Comparison of ENCODE assay signal across 8 mouse cellular contexts in genomic region chr8:26833297-26833696, GRCm38 (mm10).
A peak's percentile ranks its signal among the peaks of the same experiment; 100 is the strongest.
DNase-seq lines count a peak whose midpoint lies in the region; ATAC-seq lines count a peak whose summit lies in the region.
"Had no signal": no experiment of that assay in that cellular context is flagged by ENCODE, and none has a peak within 500 bp of the region (broad histone marks: within the 10 kb centered on the region; RNA-seq: fewer than 3 reads in every experiment).

No protein-coding gene starts in this region.

- peak; percentile 52; the same call in 1 of the 2 replicates for ATAC-seq in embryonic facial prominence, embryonic 12.5 days (ENCODE audit: insufficient number of reproducible peaks, insufficient read depth, low FRiP score, low TSS enrichment)
- ATAC-seq in kidney, embryonic 14.5 days (ENCODE audit: low FRiP score, low TSS enrichment) = peak; percentile 92
- ATAC-seq in midbrain, embryonic 14.5 days (ENCODE audit: low FRiP score, low TSS enrichment) = peak; percentile 62; the same call in 1 of the 2 replicates
- no peak for ATAC-seq in inflammation-experienced regulatory T-cells, adult 6 months

- H3K27me3 ChIP-seq in embryonic facial prominence, embryonic 12.5 days = peaks cover 8% of the 10 kb centered on the region; the same call in 1 of the 2 replicates
- H3K27me3 ChIP-seq in kidney, embryonic 14.5 days (ENCODE audit: control insufficient read depth, insufficient read depth, low read length) = peaks cover 1% of the 10 kb centered on the region; the same call in 1 of the 2 replicates
- no peaks in the 10 kb centered on the region for H3K27me3 ChIP-seq in midbrain, embryonic 14.5 days (ENCODE audit: control insufficient read depth, insufficient read depth, low read length)

- H3K9ac ChIP-seq in embryonic facial prominence, embryonic 12.5 days = no peak overlapping the region
- no peak overlapping the region for H3K9ac ChIP-seq in kidney, embryonic 14.5 days (ENCODE audit: low read depth, low read length)
- no peak overlapping the region for H3K9ac ChIP-seq in midbrain, embryonic 14.5 days (replicated peaks; ENCODE audit: low read length)
- H3K9ac ChIP-seq: liver, embryonic 14.5 days had no signal

- peak overlapping the region; percentile 36; the same call in 1 of the 2 replicates for H3K27ac ChIP-seq in embryonic facial prominence, embryonic 12.5 days
- peak overlapping the region; percentile 37; the same call in 1 of the 2 replicates for H3K27ac ChIP-seq in kidney, embryonic 14.5 days (ENCODE audit: low read depth, low read length)
- no peak overlapping the region for H3K27ac ChIP-seq in midbrain, embryonic 14.5 days (replicated peaks; ENCODE audit: low read depth, low read length)
- H3K27ac ChIP-seq: liver, embryonic 14.5 days had no signal

- no peaks in the 10 kb centered on the region for H3K9me3 ChIP-seq in embryonic facial prominence, embryonic 12.5 days
- H3K9me3 ChIP-seq in kidney, embryonic 14.5 days (ENCODE audit: control insufficient read depth, low read length) = no peaks in the 10 kb centered on the region
- no peaks in the 10 kb centered on the region for H3K9me3 ChIP-seq in midbrain, embryonic 14.5 days (ENCODE audit: control insufficient read depth, low read length)

- H3K36me3 ChIP-seq in embryonic facial prominence, embryonic 12.5 days = no peaks in the 10 kb centered on the region
- H3K36me3 ChIP-seq in kidney, embryonic 14.5 days (ENCODE audit: control insufficient read depth, insufficient read depth, low read length) = no peaks in the 10 kb centered on the region
- H3K36me3 ChIP-seq in midbrain, embryonic 14.5 days (ENCODE audit: control insufficient read depth, insufficient read depth, low read length) = no peaks in the 10 kb centered on the region

- 13% methylated on average over 4 of the region's 4 CpGs for WGBS in embryonic facial prominence, embryonic 12.5 days
- 2% methylated on average over 4 of the region's 4 CpGs for WGBS in kidney, embryonic 14.5 days
- WGBS in midbrain, embryonic 14.5 days = 6% methylated on average over 4 of the region's 4 CpGs

- peaks cover 56% of the 10 kb centered on the region for H3K4me1 ChIP-seq in embryonic facial prominence, embryonic 12.5 days
- peaks cover 32% of the 10 kb centered on the region; the same call in 1 of the 2 replicates for H3K4me1 ChIP-seq in kidney, embryonic 14.5 days (ENCODE audit: control insufficient read depth, insufficient read depth, low read length)
- H3K4me1 ChIP-seq in midbrain, embryonic 14.5 days (ENCODE audit: control insufficient read depth, insufficient read depth, low read length) = no peaks in the 10 kb centered on the region

- DNase-seq in adrenal gland, postnatal 14 days = peak; percentile 94
- DNase-seq in midbrain, embryonic 14.5 days = peak; percentile 75
- no peak for DNase-seq in gastrocnemius, postnatal 25 days
- DNase-seq in heart, postnatal 4 days = no peak

- H3K4me3 ChIP-seq in embryonic facial prominence, embryonic 12.5 days = no peak overlapping the region
- no peak overlapping the region for H3K4me3 ChIP-seq in kidney, embryonic 14.5 days (ENCODE audit: low read length)
- H3K4me3 ChIP-seq in midbrain, embryonic 14.5 days (replicated peaks; ENCODE audit: low read depth, low read length) = no peak overlapping the region

- H3K4me2 ChIP-seq in embryonic facial prominence, embryonic 12.5 days (replicated peaks) = no peak overlapping the region
- H3K4me2 ChIP-seq in kidney, embryonic 14.5 days (replicated peaks; ENCODE audit: low read depth, low read length) = no peak overlapping the region
- no peak overlapping the region for H3K4me2 ChIP-seq in midbrain, embryonic 14.5 days (ENCODE audit: low read length)

Comparison
In these comparisons a context has a peak if more than half of its experiments do, and no peak if none do; other contexts are left out.
1. DNase-seq: peak in adrenal gland, postnatal 14 days (single experiment) and midbrain, embryonic 14.5 days (single experiment); none in gastrocnemius, postnatal 25 days (single experiment) and heart, postnatal 4 days (single experiment).